Mouse (Mus musculus) MEL (cell line): ENCODE measurements around the gene Ap1m1. TPM values are rescaled to one million over a fixed set of nuclear protein-coding genes. Genes with fewer than 3 reads are reported as not detected.

Source experiments
- DNase-seq: peaks from one replicate; pipeline ENCODE4 v3.0.0; 2011; ENCODE audit warnings: low read depth, low spot score
- H3K27ac ChIP-seq: 2 replicates; pipeline ENCODE4 v1.5.1; 2012; ENCODE audit warnings: low read depth, mild to moderate bottlenecking, control low read depth, low read length, moderate library complexity; ENCODE audit not compliant: control insufficient read depth
- H3K27me3 ChIP-seq, 2 experiments: fragments of 150-350 bp in 1 of 2; sonication (generic) in 1 of 2; 2 replicates each; pipeline ENCODE4 v1.6.1; 2012; ENCODE audit warnings: low read length in 2 of 2, mild to moderate bottlenecking in 2 of 2, improper control_type of control experiment in 1 of 2, moderate library complexity in 1 of 2; ENCODE audit not compliant: insufficient read depth in 2 of 2, control insufficient read depth in 1 of 2
- H3K36me3 ChIP-seq, 2 experiments: 2 replicates each; pipeline ENCODE4 v1.6.1; 2012 to 2014; ENCODE audit warnings: low read length in 2 of 2, improper control_type of control experiment in 1 of 2, inconsistent platforms in 1 of 2, mild to moderate bottlenecking in 1 of 2; ENCODE audit not compliant: insufficient read depth in 2 of 2, control insufficient read depth in 1 of 2
- H3K4me1 ChIP-seq, 2 experiments: fragments of 150-350 bp in 1 of 2; sonication (generic) in 1 of 2; 2 replicates each; pipeline ENCODE4 v1.6.1; 2012; ENCODE audit warnings: low read length in 2 of 2, improper control_type of control experiment in 1 of 2, mild to moderate bottlenecking in 1 of 2; ENCODE audit not compliant: insufficient read depth in 2 of 2, control insufficient read depth in 1 of 2
- H3K4me3 ChIP-seq, 2 experiments: fragments of 150-350 bp in 1 of 2; sonication (generic) in 1 of 2; 2 replicates each; pipeline ENCODE4 v1.5.1; 2012; ENCODE audit warnings: low read depth in 2 of 2, low read length in 2 of 2, mild to moderate bottlenecking in 2 of 2, moderate library complexity in 2 of 2, control low read depth in 1 of 2, improper control_type of control experiment in 1 of 2; ENCODE audit not compliant: control insufficient read depth in 1 of 2, insufficient read depth in 1 of 2
- H3K79me2 ChIP-seq: 2 replicates; pipeline ENCODE4 v1.6.1; 2012; ENCODE audit warnings: mild to moderate bottlenecking, low read length, moderate library complexity; ENCODE audit not compliant: control insufficient read depth, poor library complexity, insufficient read depth
- H3K9ac ChIP-seq: 2 replicates; pipeline ENCODE4 v1.6.1; 2012; ENCODE audit warnings: low read depth, mild to moderate bottlenecking, control low read depth, low read length, moderate library complexity; ENCODE audit not compliant: control insufficient read depth, poor library complexity, severe bottlenecking
- H3K9me3 ChIP-seq: fragments of 150-350 bp; sonication (generic); replicated peaks from 2 replicates; pipeline ENCODE4 v1.6.1; 2012; ENCODE audit warnings: mild to moderate bottlenecking, low read length, improper control_type of control experiment, moderate library complexity; ENCODE audit not compliant: insufficient read depth
- BHLHE40 ChIP-seq: IDR thresholded peaks from 2 replicates; pipeline ENCODE4 v1.6.1; 2012; ENCODE audit warnings: low read depth, mild to moderate bottlenecking, inconsistent platforms, low read length, improper control_type of control experiment, borderline replicate concordance
- CHD1 ChIP-seq: IDR thresholded peaks from 2 replicates; pipeline ENCODE4 v1.6.1; 2012; ENCODE audit warnings: low read depth, mild to moderate bottlenecking, inconsistent platforms, low read length, improper control_type of control experiment
- CHD2 ChIP-seq: IDR thresholded peaks from 2 replicates; pipeline ENCODE4 v1.6.1; 2011; ENCODE audit warnings: low read length, improper control_type of control experiment
- CTCF ChIP-seq, 3 experiments: IDR thresholded peaks in 2 of 3; conservative IDR thresholded peaks in 1 of 3; 2 replicates each; pipeline ENCODE4 v1.5.1; 2011 to 2012; ENCODE audit warnings: low read length in 3 of 3, low read depth in 2 of 3, mild to moderate bottlenecking in 2 of 3, improper control_type of control experiment in 1 of 3, inconsistent platforms in 1 of 3, mixed read lengths in 1 of 3, moderate library complexity in 1 of 3; ENCODE audit not compliant: control insufficient read depth in 1 of 3, insufficient read depth in 1 of 3, poor library complexity in 1 of 3, severe bottlenecking in 1 of 3
- EP300 ChIP-seq, 2 experiments: IDR thresholded peaks; 2 replicates each; pipeline ENCODE4 v1.6.1; 2011; ENCODE audit warnings: improper control_type of control experiment in 2 of 2, low read length in 2 of 2, low read depth in 1 of 2, mild to moderate bottlenecking in 1 of 2
- ETS1 ChIP-seq: IDR thresholded peaks from 2 replicates; pipeline ENCODE4 v1.6.1; 2012; ENCODE audit warnings: low read depth, mild to moderate bottlenecking, inconsistent platforms, low read length, improper control_type of control experiment, moderate library complexity
- GABPA ChIP-seq: IDR thresholded peaks from 2 replicates; pipeline ENCODE4 v1.6.1; 2012; ENCODE audit warnings: low read depth, mild to moderate bottlenecking, inconsistent platforms, low read length, improper control_type of control experiment, moderate library complexity
- GATA1 ChIP-seq: IDR thresholded peaks from 2 replicates; pipeline ENCODE4 v1.6.1; 2011; ENCODE audit warnings: low read depth, low read length, improper control_type of control experiment
- JUND ChIP-seq: IDR thresholded peaks from 2 replicates; pipeline ENCODE4 v1.6.1; 2011; ENCODE audit warnings: low read depth, mild to moderate bottlenecking, improper control_type of control experiment, low read length
- KAT2A ChIP-seq: conservative IDR thresholded peaks from 2 replicates; pipeline ENCODE4 v1.6.1; 2012; ENCODE audit warnings: low read depth, low read length, improper control_type of control experiment, inconsistent platforms
- MAFK ChIP-seq: IDR thresholded peaks from 2 replicates; pipeline ENCODE4 v1.6.1; 2011; ENCODE audit warnings: low read depth, mild to moderate bottlenecking, low read length, improper control_type of control experiment, borderline replicate concordance
- MAX ChIP-seq: IDR thresholded peaks from 2 replicates; pipeline ENCODE4 v1.6.1; 2011; ENCODE audit warnings: low read length, improper control_type of control experiment
- MAZ ChIP-seq: IDR thresholded peaks from 2 replicates; pipeline ENCODE4 v1.6.1; 2012; ENCODE audit warnings: low read depth, mild to moderate bottlenecking, inconsistent platforms, low read length, improper control_type of control experiment
- MEF2A ChIP-seq: IDR thresholded peaks from 2 replicates; pipeline ENCODE4 v1.6.1; 2014; ENCODE audit warnings: low read depth, mild to moderate bottlenecking, inconsistent platforms, low read length, improper control_type of control experiment; ENCODE audit not compliant: poor library complexity, insufficient replicate concordance, severe bottlenecking; ENCODE audit errors: extremely low read depth
- MYB ChIP-seq: IDR thresholded peaks from 2 replicates; pipeline ENCODE4 v1.6.1; 2011; ENCODE audit warnings: mild to moderate bottlenecking, low read depth, low read length, improper control_type of control experiment
- MYC ChIP-seq: IDR thresholded peaks from 2 replicates; pipeline ENCODE4 v1.6.1; 2011; ENCODE audit warnings: low read depth, mild to moderate bottlenecking, low read length, improper control_type of control experiment, moderate library complexity
- NELFE ChIP-seq: IDR thresholded peaks from 2 replicates; pipeline ENCODE4 v1.6.1; 2011; ENCODE audit warnings: low read depth, low read length, improper control_type of control experiment
- POLR2AphosphoS2 ChIP-seq: IDR thresholded peaks from 2 replicates; pipeline ENCODE4 v1.6.1; 2011; ENCODE audit warnings: low read length, improper control_type of control experiment
- RAD21 ChIP-seq: IDR thresholded peaks from 2 replicates; pipeline ENCODE4 v1.6.1; 2011; ENCODE audit warnings: mild to moderate bottlenecking, low read depth, low read length, improper control_type of control experiment
- SIN3A ChIP-seq: IDR thresholded peaks from 2 replicates; pipeline ENCODE4 v1.6.1; 2012; ENCODE audit warnings: low read length, improper control_type of control experiment, inconsistent platforms
- UBTF ChIP-seq: IDR thresholded peaks from 2 replicates; pipeline ENCODE4 v1.6.1; 2012; ENCODE audit warnings: low read depth, mild to moderate bottlenecking, inconsistent platforms, low read length, improper control_type of control experiment, moderate library complexity, borderline replicate concordance; ENCODE audit not compliant: insufficient read depth
- ZMIZ1 ChIP-seq: IDR thresholded peaks from 2 replicates; pipeline ENCODE4 v1.6.1; 2012; ENCODE audit warnings: low read depth, mild to moderate bottlenecking, inconsistent platforms, low read length, improper control_type of control experiment, moderate library complexity
- ZNF384 ChIP-seq: IDR thresholded peaks from 2 replicates; pipeline ENCODE4 v1.6.1; 2012; ENCODE audit warnings: low read depth, mild to moderate bottlenecking, inconsistent platforms, low read length, improper control_type of control experiment
- polyA plus RNA-seq, 2 experiments: library from polyadenylated mRNA; stranded (reverse) in 1 of 2; unstranded in 1 of 2; fragments of >175 nt in 1 of 2; fragments of >200 nt in 1 of 2; gene quantifications; 2 replicates each; pipeline versions ENCODE4 v1.2.1 to v1.2.4; 2012; ENCODE audit warnings: low replicate concordance in 2 of 2, low read depth in 1 of 2; ENCODE audit not compliant: insufficient read length in 2 of 2, insufficient read depth in 1 of 2, missing spikeins in 1 of 2
- total RNA-seq: library from RNA; depleted of rRNA; stranded (reverse); fragments of 300-350 nt; gene quantifications from 2 replicates; pipeline ENCODE4 v1.2.3, GENCODE M21; 2012

Ap1m1 gene
- total and polyA plus RNA-seq, 3 experiments: 47.4 to 117 TPM; not detected in 1

DNA sequence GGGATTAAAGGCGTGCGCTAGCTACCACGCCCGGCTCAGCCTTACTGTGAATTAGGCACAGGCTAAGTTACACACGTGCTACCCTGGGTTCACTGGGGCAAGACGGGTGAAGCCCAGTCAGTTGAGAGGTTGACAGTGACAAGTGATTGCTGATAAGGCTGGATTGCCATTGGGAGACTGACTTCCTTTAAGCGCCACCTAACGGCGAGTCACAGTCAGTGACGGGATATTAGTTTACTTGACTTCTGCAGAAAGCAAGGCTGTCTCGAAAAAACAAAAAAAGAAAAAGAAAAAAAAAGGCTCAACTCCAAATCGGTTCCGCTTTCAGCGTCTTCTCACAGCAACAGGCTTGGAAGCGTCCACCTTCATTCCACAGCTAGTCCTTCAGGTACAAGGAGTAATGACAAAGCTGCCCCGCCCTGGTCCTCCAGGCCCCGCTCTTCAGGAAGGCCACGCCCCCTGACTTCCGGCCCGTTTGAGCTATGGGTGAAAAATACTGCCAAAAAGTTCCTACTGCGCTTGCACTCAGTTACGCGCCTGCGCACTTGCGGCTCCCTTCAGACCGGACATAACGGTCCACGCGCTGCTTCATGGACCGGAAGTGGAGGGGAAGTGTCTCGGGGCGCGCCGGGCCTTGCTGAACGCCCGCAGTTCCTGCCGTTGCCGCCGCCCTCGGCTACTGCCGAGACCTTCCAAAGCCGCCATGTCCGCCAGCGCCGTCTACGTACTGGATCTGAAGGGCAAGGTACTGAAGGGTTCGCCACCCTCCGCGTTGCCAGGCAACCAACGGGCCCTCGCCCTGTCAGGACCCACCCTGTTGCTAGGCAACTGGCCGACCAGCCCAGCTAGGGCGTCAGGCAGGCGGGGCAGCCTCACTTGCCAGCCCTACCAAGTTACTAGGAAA lies at the start of gene Ap1m1 (continued):
- TF ChIP-seq MYB (peak; percentile 76), NELFE (peak; percentile 78), SIN3A (peak; percentile 94), POLR2AphosphoS2 (no peak), ETS1 (peak; percentile 86), JUND (no peak)

- no peak overlapping the region for H3K9ac ChIP-seq
- no peaks in the 10 kb centered on the region for H3K36me3 ChIP-seq
- TF ChIP-seq GABPA: no peak
- TF ChIP-seq MEF2A: no peak
- no peak for TF ChIP-seq ZNF384
- no peak for TF ChIP-seq RAD21
- no peak for TF ChIP-seq BHLHE40
- no peak for TF ChIP-seq GATA1
- no peak for TF ChIP-seq SIN3A
- TF ChIP-seq JUND: no peak
- TF ChIP-seq ZMIZ1: no peak
- TF ChIP-seq MAZ: no peak
- no peak for TF ChIP-seq MAFK
- no peak for TF ChIP-seq CTCF (IDR thresholded peaks at IDR 0.05 in 2 of 3, conservative IDR thresholded peaks at IDR 0.05 in 1 of 3; ENCODE audit: control insufficient read depth in 1 of 3, insufficient read depth in 1 of 3, low read depth in 2 of 3, low read length in 3 of 3, poor library complexity in 1 of 3, severe bottlenecking in 1 of 3)
- no peak for TF ChIP-seq MYC
- no peaks in the 10 kb centered on the region for H3K4me1 ChIP-seq
- H3K27me3 ChIP-seq: no peaks in the 10 kb centered on the region
- no peak overlapping the region for H3K4me3 ChIP-seq
- no peaks in the 10 kb centered on the region for H3K9me3 ChIP-seq
- no peak overlapping the region for H3K27ac ChIP-seq
- H3K79me2 ChIP-seq: no peaks in the 10 kb centered on the region
- DNase-seq: no peak
Observed at GRCm38 (mm10) chr8:72190215-72190539, 49.6 kb upstream of the Ap1m1 start.

GRCm38 (mm10) chr8:72192065-72192464 lies 47.8 kb upstream of the Ap1m1 start:
- Histone ChIP-seq H3K4me1 (no peaks in the 10 kb centered on the region), H3K9me3 (no peaks in the 10 kb centered on the region), H3K27ac (no peak overlapping the region), H3K27me3 (no peaks in the 10 kb centered on the region), H3K79me2 (no peaks in the 10 kb centered on the region), H3K36me3 (no peaks in the 10 kb centered on the region), H3K4me3 (no peak overlapping the region), H3K9ac (no peak overlapping the region)
- TF ChIP-seq RAD21: no peak
- TF ChIP-seq MEF2A: no peak
- TF ChIP-seq MYB: no peak
- no peak for TF ChIP-seq UBTF
- no peak for TF ChIP-seq GATA1
- TF ChIP-seq CHD1: no peak
- TF ChIP-seq CHD2: no peak
- no peak for TF ChIP-seq KAT2A
- no peak for TF ChIP-seq MAX
- TF ChIP-seq CTCF (IDR thresholded peaks at IDR 0.05 in 2 of 3, conservative IDR thresholded peaks at IDR 0.05 in 1 of 3; ENCODE audit: control insufficient read depth in 1 of 3, insufficient read depth in 1 of 3, low read depth in 2 of 3, low read length in 3 of 3, poor library complexity in 1 of 3, severe bottlenecking in 1 of 3): no peak
- no peak for TF ChIP-seq EP300 (IDR thresholded peaks at IDR 0.05; ENCODE audit: low read depth in 1 of 2, low read length in 2 of 2)
- TF ChIP-seq ETS1: no peak
- DNase-seq: no peak
